Mouse (Mus musculus) MEL (cell line): ENCODE measurements around the gene Sh3pxd2b. TPM values are rescaled to one million over a fixed set of nuclear protein-coding genes. Genes with fewer than 3 reads are reported as not detected.

Source experiments
- DNase-seq: peaks from one replicate; pipeline ENCODE4 v3.0.0; 2011; ENCODE audit warnings: low read depth, low spot score
- H3K27ac ChIP-seq: 2 replicates; pipeline ENCODE4 v1.5.1; 2012; ENCODE audit warnings: low read depth, mild to moderate bottlenecking, control low read depth, low read length, moderate library complexity; ENCODE audit not compliant: control insufficient read depth
- H3K27me3 ChIP-seq, 2 experiments: fragments of 150-350 bp in 1 of 2; sonication (generic) in 1 of 2; 2 replicates each; pipeline ENCODE4 v1.6.1; 2012; ENCODE audit warnings: low read length in 2 of 2, mild to moderate bottlenecking in 2 of 2, improper control_type of control experiment in 1 of 2, moderate library complexity in 1 of 2; ENCODE audit not compliant: insufficient read depth in 2 of 2, control insufficient read depth in 1 of 2
- H3K36me3 ChIP-seq, 2 experiments: 2 replicates each; pipeline ENCODE4 v1.6.1; 2012 to 2014; ENCODE audit warnings: low read length in 2 of 2, improper control_type of control experiment in 1 of 2, inconsistent platforms in 1 of 2, mild to moderate bottlenecking in 1 of 2; ENCODE audit not compliant: insufficient read depth in 2 of 2, control insufficient read depth in 1 of 2
- H3K4me1 ChIP-seq, 2 experiments: fragments of 150-350 bp in 1 of 2; sonication (generic) in 1 of 2; 2 replicates each; pipeline ENCODE4 v1.6.1; 2012; ENCODE audit warnings: low read length in 2 of 2, improper control_type of control experiment in 1 of 2, mild to moderate bottlenecking in 1 of 2; ENCODE audit not compliant: insufficient read depth in 2 of 2, control insufficient read depth in 1 of 2
- H3K4me3 ChIP-seq, 2 experiments: fragments of 150-350 bp in 1 of 2; sonication (generic) in 1 of 2; 2 replicates each; pipeline ENCODE4 v1.5.1; 2012; ENCODE audit warnings: low read depth in 2 of 2, low read length in 2 of 2, mild to moderate bottlenecking in 2 of 2, moderate library complexity in 2 of 2, control low read depth in 1 of 2, improper control_type of control experiment in 1 of 2; ENCODE audit not compliant: control insufficient read depth in 1 of 2, insufficient read depth in 1 of 2
- H3K79me2 ChIP-seq: 2 replicates; pipeline ENCODE4 v1.6.1; 2012; ENCODE audit warnings: mild to moderate bottlenecking, low read length, moderate library complexity; ENCODE audit not compliant: control insufficient read depth, poor library complexity, insufficient read depth
- H3K9ac ChIP-seq: 2 replicates; pipeline ENCODE4 v1.6.1; 2012; ENCODE audit warnings: low read depth, mild to moderate bottlenecking, control low read depth, low read length, moderate library complexity; ENCODE audit not compliant: control insufficient read depth, poor library complexity, severe bottlenecking
- H3K9me3 ChIP-seq: fragments of 150-350 bp; sonication (generic); replicated peaks from 2 replicates; pipeline ENCODE4 v1.6.1; 2012; ENCODE audit warnings: mild to moderate bottlenecking, low read length, improper control_type of control experiment, moderate library complexity; ENCODE audit not compliant: insufficient read depth
- CHD1 ChIP-seq: IDR thresholded peaks from 2 replicates; pipeline ENCODE4 v1.6.1; 2012; ENCODE audit warnings: low read depth, mild to moderate bottlenecking, inconsistent platforms, low read length, improper control_type of control experiment
- CTCF ChIP-seq, 3 experiments: IDR thresholded peaks in 2 of 3; conservative IDR thresholded peaks in 1 of 3; 2 replicates each; pipeline ENCODE4 v1.5.1; 2011 to 2012; ENCODE audit warnings: low read length in 3 of 3, low read depth in 2 of 3, mild to moderate bottlenecking in 2 of 3, improper control_type of control experiment in 1 of 3, inconsistent platforms in 1 of 3, mixed read lengths in 1 of 3, moderate library complexity in 1 of 3; ENCODE audit not compliant: control insufficient read depth in 1 of 3, insufficient read depth in 1 of 3, poor library complexity in 1 of 3, severe bottlenecking in 1 of 3
- ELF1 ChIP-seq: IDR thresholded peaks from 2 replicates; pipeline ENCODE4 v1.6.1; 2014; ENCODE audit warnings: low read depth, mild to moderate bottlenecking, inconsistent platforms, low read length, improper control_type of control experiment, moderate library complexity
- EP300 ChIP-seq, 2 experiments: IDR thresholded peaks; 2 replicates each; pipeline ENCODE4 v1.6.1; 2011; ENCODE audit warnings: improper control_type of control experiment in 2 of 2, low read length in 2 of 2, low read depth in 1 of 2, mild to moderate bottlenecking in 1 of 2
- ETS1 ChIP-seq: IDR thresholded peaks from 2 replicates; pipeline ENCODE4 v1.6.1; 2012; ENCODE audit warnings: low read depth, mild to moderate bottlenecking, inconsistent platforms, low read length, improper control_type of control experiment, moderate library complexity
- GABPA ChIP-seq: IDR thresholded peaks from 2 replicates; pipeline ENCODE4 v1.6.1; 2012; ENCODE audit warnings: low read depth, mild to moderate bottlenecking, inconsistent platforms, low read length, improper control_type of control experiment, moderate library complexity
- HCFC1 ChIP-seq: IDR thresholded peaks from 2 replicates; pipeline ENCODE4 v1.6.1; 2012; ENCODE audit warnings: low read depth, mild to moderate bottlenecking, inconsistent platforms, low read length, improper control_type of control experiment, moderate library complexity
- MAX ChIP-seq: IDR thresholded peaks from 2 replicates; pipeline ENCODE4 v1.6.1; 2011; ENCODE audit warnings: low read length, improper control_type of control experiment
- MAZ ChIP-seq: IDR thresholded peaks from 2 replicates; pipeline ENCODE4 v1.6.1; 2012; ENCODE audit warnings: low read depth, mild to moderate bottlenecking, inconsistent platforms, low read length, improper control_type of control experiment
- MEF2A ChIP-seq: IDR thresholded peaks from 2 replicates; pipeline ENCODE4 v1.6.1; 2014; ENCODE audit warnings: low read depth, mild to moderate bottlenecking, inconsistent platforms, low read length, improper control_type of control experiment; ENCODE audit not compliant: poor library complexity, insufficient replicate concordance, severe bottlenecking; ENCODE audit errors: extremely low read depth
- MXI1 ChIP-seq: IDR thresholded peaks from 2 replicates; pipeline ENCODE4 v1.6.1; 2011; ENCODE audit warnings: mild to moderate bottlenecking, low read depth, low read length, improper control_type of control experiment
- MYC ChIP-seq: IDR thresholded peaks from 2 replicates; pipeline ENCODE4 v1.6.1; 2011; ENCODE audit warnings: low read depth, mild to moderate bottlenecking, low read length, improper control_type of control experiment, moderate library complexity
- NELFE ChIP-seq: IDR thresholded peaks from 2 replicates; pipeline ENCODE4 v1.6.1; 2011; ENCODE audit warnings: low read depth, low read length, improper control_type of control experiment
- POLR2A ChIP-seq, 2 experiments: IDR thresholded peaks; 2 replicates each; pipeline ENCODE4 v1.6.1; 2011 to 2012; ENCODE audit warnings: low read length in 2 of 2, mild to moderate bottlenecking in 2 of 2, control low read depth in 1 of 2, improper control_type of control experiment in 1 of 2, low read depth in 1 of 2, moderate library complexity in 1 of 2; ENCODE audit not compliant: control insufficient read depth in 1 of 2, insufficient read depth in 1 of 2, poor library complexity in 1 of 2
- POLR2AphosphoS2 ChIP-seq: IDR thresholded peaks from 2 replicates; pipeline ENCODE4 v1.6.1; 2011; ENCODE audit warnings: low read length, improper control_type of control experiment
- RAD21 ChIP-seq: IDR thresholded peaks from 2 replicates; pipeline ENCODE4 v1.6.1; 2011; ENCODE audit warnings: mild to moderate bottlenecking, low read depth, low read length, improper control_type of control experiment
- RCOR1 ChIP-seq: IDR thresholded peaks from 2 replicates; pipeline ENCODE4 v1.6.1; 2012; ENCODE audit warnings: low read depth, mild to moderate bottlenecking, inconsistent platforms, low read length, improper control_type of control experiment
- SIN3A ChIP-seq: IDR thresholded peaks from 2 replicates; pipeline ENCODE4 v1.6.1; 2012; ENCODE audit warnings: low read length, improper control_type of control experiment, inconsistent platforms
- TAL1 ChIP-seq: IDR thresholded peaks from 2 replicates; pipeline ENCODE4 v1.6.1; 2012; ENCODE audit warnings: mild to moderate bottlenecking, inconsistent platforms, low read length, moderate library complexity, mixed read lengths
- TBP ChIP-seq: IDR thresholded peaks from 2 replicates; pipeline ENCODE4 v1.8.0; 2011; ENCODE audit warnings: low read depth, low read length, improper control_type of control experiment
- TCF12 ChIP-seq: IDR thresholded peaks from 2 replicates; pipeline ENCODE4 v1.6.1; 2014; ENCODE audit warnings: low read depth, mild to moderate bottlenecking, inconsistent platforms, low read length, improper control_type of control experiment, moderate library complexity
- UBTF ChIP-seq: IDR thresholded peaks from 2 replicates; pipeline ENCODE4 v1.6.1; 2012; ENCODE audit warnings: low read depth, mild to moderate bottlenecking, inconsistent platforms, low read length, improper control_type of control experiment, moderate library complexity, borderline replicate concordance; ENCODE audit not compliant: insufficient read depth
- USF1 ChIP-seq: IDR thresholded peaks from 2 replicates; pipeline ENCODE4 v1.6.1; 2014; ENCODE audit warnings: low read depth, mild to moderate bottlenecking, inconsistent platforms, low read length, improper control_type of control experiment, moderate library complexity
- USF2 ChIP-seq, 2 experiments: IDR thresholded peaks; 2 replicates each; pipeline ENCODE4 v1.6.1; 2011 to 2012; ENCODE audit warnings: improper control_type of control experiment in 2 of 2, low read length in 2 of 2, borderline replicate concordance in 1 of 2, inconsistent platforms in 1 of 2, low read depth in 1 of 2, mild to moderate bottlenecking in 1 of 2; ENCODE audit not compliant: insufficient read depth in 1 of 2
- ZMIZ1 ChIP-seq: IDR thresholded peaks from 2 replicates; pipeline ENCODE4 v1.6.1; 2012; ENCODE audit warnings: low read depth, mild to moderate bottlenecking, inconsistent platforms, low read length, improper control_type of control experiment, moderate library complexity
- polyA plus RNA-seq, 2 experiments: library from polyadenylated mRNA; stranded (reverse) in 1 of 2; unstranded in 1 of 2; fragments of >175 nt in 1 of 2; fragments of >200 nt in 1 of 2; gene quantifications; 2 replicates each; pipeline versions ENCODE4 v1.2.1 to v1.2.4; 2012; ENCODE audit warnings: low replicate concordance in 2 of 2, low read depth in 1 of 2; ENCODE audit not compliant: insufficient read length in 2 of 2, insufficient read depth in 1 of 2, missing spikeins in 1 of 2
- total RNA-seq: library from RNA; depleted of rRNA; stranded (reverse); fragments of 300-350 nt; gene quantifications from 2 replicates; pipeline ENCODE4 v1.2.3, GENCODE M21; 2012

Gene Sh3pxd2b
- total and polyA plus RNA-seq, 3 experiments: 9.6 to 17.0 TPM; not detected in 1

GRCm38 (mm10) chr11:32348433-32349283 lies 1.0 kb downstream of the Sh3pxd2b start:
- H3K4me1 ChIP-seq: peaks cover 0 to 19% of the 10 kb centered on the region in 2 experiments; a peak in 3 of 4 replicates
- DNase-seq: peak; percentile 61
- no peak for TF ChIP-seq ZMIZ1
- TF ChIP-seq MEF2A: no peak
- 0 out of 2 replicates have a peak, but pooled peaks have one; percentile 27 for TF ChIP-seq UBTF
- 0 out of 2 replicates have a peak, but pooled peaks have one; percentile 16 for TF ChIP-seq TBP
- TF ChIP-seq POLR2AphosphoS2: no peak
- no peak for TF ChIP-seq TAL1
- H3K79me2 ChIP-seq: peaks cover 14% of the 10 kb centered on the region
- peaks cover 2% of the 10 kb centered on the region in 2 experiments; a peak in 1 of 4 replicates for H3K27me3 ChIP-seq
- peak overlapping the region; percentile 92 for H3K9ac ChIP-seq
- H3K36me3 ChIP-seq: peaks cover 0 to 13% of the 10 kb centered on the region in 2 experiments; a peak in 2 of 4 replicates
- no peaks in the 10 kb centered on the region for H3K9me3 ChIP-seq
- peak overlapping the region; percentile 84 for H3K27ac ChIP-seq
- H3K4me3 ChIP-seq: peak overlapping the region; percentile 86 to 98

GRCm38 (mm10) chr11:32349284-32349953 lies 1.8 kb downstream of the Sh3pxd2b start:
- Histone ChIP-seq H3K36me3 (peaks cover 0 to 13% of the 10 kb centered on the region in 2 experiments; a peak in 2 of 4 replicates), H3K9me3 (no peaks in the 10 kb centered on the region), H3K9ac (peak overlapping the region; percentile 57), H3K4me1 (peaks cover 0 to 19% of the 10 kb centered on the region in 2 experiments; a peak in 3 of 4 replicates), H3K4me3 (peak overlapping the region; percentile 50 to 54), H3K27me3 (peaks cover 2% of the 10 kb centered on the region in 2 experiments; a peak in 1 of 4 replicates), H3K79me2 (peaks cover 14% of the 10 kb centered on the region)
- peak; percentile 92 for DNase-seq
- TF ChIP-seq MEF2A: no peak
- TF ChIP-seq USF1: peak; percentile 92
- TF ChIP-seq EP300 (IDR thresholded peaks at IDR 0.05; ENCODE audit: low read depth in 1 of 2, low read length in 2 of 2): peak in 1 of 2 experiments; percentile 34; a peak in 1 of 4 replicates
- TF ChIP-seq MAX: peak; percentile 48
- peak; percentile 53; the same call in 1 of the 2 replicates for TF ChIP-seq ETS1
- TF ChIP-seq POLR2A (IDR thresholded peaks at IDR 0.05; ENCODE audit: control insufficient read depth in 1 of 2, insufficient read depth in 1 of 2, low read depth in 1 of 2, low read length in 2 of 2, poor library complexity in 1 of 2): 0 out of 4 replicates have a peak, but pooled peaks of 1 of the 2 experiments have one; percentile 21
- no peak for TF ChIP-seq RAD21
- TF ChIP-seq RCOR1: peak; percentile 14; the same call in 1 of the 2 replicates
- TF ChIP-seq TBP: peak; percentile 37; the same call in 1 of the 2 replicates
- TF ChIP-seq MYC: 0 out of 2 replicates have a peak, but pooled peaks have one; percentile 59
- peak; percentile 46 to 64; a peak in 3 of 4 replicates for TF ChIP-seq USF2 (IDR thresholded peaks at IDR 0.05; ENCODE audit: borderline replicate concordance in 1 of 2, insufficient read depth in 1 of 2, low read depth in 1 of 2, low read length in 2 of 2)
- TF ChIP-seq ZMIZ1: no peak
- TF ChIP-seq GABPA: no peak
- 0 out of 2 replicates have a peak, but pooled peaks have one; percentile 55 for TF ChIP-seq HCFC1
- no peak for TF ChIP-seq ELF1
- no peak; the same call in 1 of the 2 replicates for TF ChIP-seq MAZ
- peak; percentile 65 for TF ChIP-seq SIN3A
- no peak for TF ChIP-seq CHD1
- no peak for TF ChIP-seq NELFE
- TF ChIP-seq MXI1: peak; percentile 54
- TF ChIP-seq TCF12: no peak
- TF ChIP-seq CTCF (IDR thresholded peaks at IDR 0.05 in 2 of 3, conservative IDR thresholded peaks at IDR 0.05 in 1 of 3; ENCODE audit: control insufficient read depth in 1 of 3, insufficient read depth in 1 of 3, low read depth in 2 of 3, low read length in 3 of 3, poor library complexity in 1 of 3, severe bottlenecking in 1 of 3): no peak
- TF ChIP-seq, all 39 proteins: peak for 12
- peak overlapping the region; percentile 84 for H3K27ac ChIP-seq
